Mouse (Mus musculus): ENCODE data around the gene Nectin2. TPM values are rescaled to one million over a fixed set of nuclear protein-coding genes. Genes with fewer than 3 reads are reported as not detected.
A peak's percentile ranks its signal among the peaks of the same experiment; 100 is the strongest.

The Nectin2 gene
- total RNA-seq, 2 experiments from 2014 or later, result 6.0 to 12.3 TPM

DNA sequence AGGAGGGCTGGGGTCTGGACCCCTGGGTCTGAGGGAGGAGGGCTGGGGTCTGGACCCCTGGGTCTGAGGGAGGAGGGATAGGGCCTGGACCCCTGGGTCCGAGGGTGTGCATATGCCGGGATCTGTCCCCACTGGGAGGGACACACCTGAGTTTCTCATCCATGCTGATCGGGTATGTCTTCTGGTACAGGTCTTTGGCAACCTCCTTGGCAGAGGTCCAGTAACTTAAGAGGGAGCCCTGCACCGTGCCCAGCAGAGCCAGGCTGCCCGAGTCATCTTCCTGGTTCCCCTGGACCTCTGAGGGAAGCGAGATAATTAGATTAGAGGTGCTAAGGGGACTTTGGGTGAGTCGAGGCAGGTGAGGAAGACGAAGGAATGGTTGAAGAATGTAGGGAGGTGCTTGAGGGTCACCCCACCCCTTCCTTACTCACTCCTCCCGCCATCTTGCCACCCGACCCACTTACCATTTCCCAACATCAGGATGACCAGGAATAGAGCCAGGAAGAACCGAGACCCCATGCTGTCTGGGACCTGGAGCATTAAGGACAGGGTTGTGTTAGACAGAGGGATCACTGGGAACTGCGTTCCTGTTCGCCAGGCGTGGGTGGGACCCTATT is 77.1 kb downstream of the Nectin2 start:
- ATAC-seq (replicated peaks; ENCODE audit: low FRiP score, low TSS enrichment, poor library complexity, severe bottlenecking), result no peak

DNA sequence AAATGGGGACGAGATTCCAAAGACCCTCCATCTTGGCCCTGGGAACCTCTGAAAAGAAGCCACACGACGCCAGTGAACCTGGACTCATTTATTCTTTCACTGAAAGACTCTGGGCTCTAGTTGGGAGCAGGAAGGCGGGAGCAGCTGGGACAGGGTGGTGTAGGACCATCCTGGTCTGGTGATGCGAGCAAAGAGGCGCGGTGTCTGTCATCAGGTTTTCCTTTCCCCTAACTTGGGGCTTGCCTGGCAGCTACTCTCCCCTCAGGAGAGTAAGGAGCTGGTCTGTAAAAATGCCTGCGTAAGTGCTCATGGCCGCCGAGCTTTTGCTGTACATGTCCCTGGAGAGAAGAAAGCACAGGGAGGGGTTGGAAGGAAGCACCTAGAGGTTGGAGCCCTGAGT is 78.8 kb downstream of the Nectin2 start:
- ATAC-seq (replicated peaks; ENCODE audit: low FRiP score, low TSS enrichment, poor library complexity, severe bottlenecking), result no peak

DNA sequence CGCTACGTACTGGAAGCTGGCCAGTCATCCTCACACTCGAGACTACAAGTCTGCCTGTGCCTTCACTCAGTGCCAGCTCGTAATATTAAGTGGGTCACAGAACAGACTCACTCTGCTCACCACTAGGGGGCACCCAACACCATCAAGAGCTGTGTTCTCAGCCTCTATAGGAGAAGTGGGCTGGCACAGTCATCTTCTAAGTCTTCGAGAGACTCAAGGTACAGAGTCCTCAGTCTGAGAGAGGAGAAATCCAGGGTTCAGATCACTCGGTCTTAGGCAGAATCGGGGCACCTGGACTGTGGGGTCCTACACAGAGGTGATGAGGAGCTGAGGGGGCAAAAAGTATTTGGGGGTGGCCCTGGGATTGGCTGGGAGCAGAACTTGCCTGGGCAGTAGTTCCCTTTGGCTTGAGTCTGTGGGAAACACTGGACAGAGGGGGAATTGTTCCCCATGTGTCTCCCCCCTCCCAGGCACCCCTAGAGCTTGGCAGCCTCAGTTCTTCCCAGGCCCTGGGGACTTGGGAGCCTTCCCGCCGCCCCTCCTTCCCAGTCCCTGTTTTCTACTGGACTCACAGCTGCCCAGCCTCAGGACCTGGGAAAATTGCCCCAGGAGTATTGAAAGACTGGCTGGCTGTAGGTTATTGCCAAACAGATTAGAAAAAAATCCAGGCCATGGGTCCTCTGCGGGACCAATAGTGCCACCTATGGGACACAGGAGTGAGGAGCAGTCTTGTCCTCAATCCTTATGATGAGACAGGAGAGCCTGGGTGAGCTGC is 81.1 kb downstream of the Nectin2 start:
- peak; percentile 75 for ATAC-seq (replicated peaks; ENCODE audit: low FRiP score, low TSS enrichment, poor library complexity, severe bottlenecking)

DNA sequence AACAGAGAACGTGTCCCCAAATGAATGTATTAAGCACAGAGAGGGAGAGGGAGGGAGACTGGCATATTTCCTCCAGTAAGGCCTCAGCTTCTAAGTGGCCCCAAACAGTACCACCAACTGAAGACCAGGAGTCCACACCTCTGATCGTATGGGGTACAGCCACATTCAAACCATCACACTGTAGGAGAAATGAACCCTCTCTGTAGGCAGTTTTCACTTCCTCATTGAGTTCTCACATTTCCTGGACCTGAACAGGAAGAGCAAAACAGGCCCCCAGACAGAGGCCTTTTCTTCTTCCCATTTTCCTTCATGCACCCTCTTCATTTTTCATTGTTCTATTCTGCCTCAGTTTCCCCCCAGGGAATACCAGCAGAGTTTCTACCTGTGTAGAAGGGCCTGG is 82.8 kb downstream of the Nectin2 start:
- no peak for ATAC-seq (replicated peaks; ENCODE audit: low FRiP score, low TSS enrichment, poor library complexity, severe bottlenecking)

DNA sequence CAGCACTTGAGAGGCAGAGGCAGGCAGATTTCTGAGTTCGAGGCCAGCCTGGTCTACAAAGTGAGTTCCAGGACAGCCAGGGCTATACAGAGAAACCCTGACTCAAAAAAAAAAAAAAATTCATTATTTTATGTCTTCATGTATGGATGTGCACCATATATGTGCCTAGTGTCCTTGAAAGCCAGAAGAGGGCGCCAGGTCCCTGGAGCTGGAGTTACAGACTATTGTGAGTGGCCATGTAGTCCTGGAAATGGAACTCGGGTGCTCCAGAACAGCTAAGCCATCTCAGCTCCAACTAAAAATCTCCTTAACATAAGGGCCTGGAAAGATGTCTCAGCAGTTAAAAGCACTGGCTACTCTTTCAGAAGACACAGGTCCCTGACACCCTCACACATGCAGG is 83.5 kb downstream of the Nectin2 start:
- ATAC-seq (replicated peaks; ENCODE audit: low FRiP score, low TSS enrichment, poor library complexity, severe bottlenecking), result no peak

Other genes with a start within 250 kb of the Nectin2 start
- 3.4 and 3.6 TPM in 2 replicates for gene Bloc1s3, start 242.1 kb downstream of the Nectin2 start, total RNA-seq (2014; fragmentation: Nextera tagmentation)
- gene Bloc1s3, start 242.1 kb downstream of the Nectin2 start, total RNA-seq (2017), result 3.6 and 4.7 TPM in 2 replicates
- 89.3 and 96.3 TPM in 2 replicates for gene Trappc6a, start 242.1 kb downstream of the Nectin2 start, total RNA-seq (2014; fragmentation: Nextera tagmentation)
- gene Trappc6a, start 242.1 kb downstream of the Nectin2 start, total RNA-seq (2017), result 22.6 and 23.6 TPM in 2 replicates
- 0.20 TPM in 1 of 2 replicates, not detected in the other for gene Nkpd1, start 232.6 kb downstream of the Nectin2 start, total RNA-seq (2014; fragmentation: Nextera tagmentation)
- not detected in 2 replicates for gene Nkpd1, start 232.6 kb downstream of the Nectin2 start, total RNA-seq (2017)
- gene Ppp1r37, start 187.4 kb downstream of the Nectin2 start, total RNA-seq (2014; fragmentation: Nextera tagmentation), result 27.7 and 37.2 TPM in 2 replicates
- gene Ppp1r37, start 187.4 kb downstream of the Nectin2 start, total RNA-seq (2017), result 14.6 and 14.7 TPM in 2 replicates
- 0.47 and 4.2 TPM in 2 replicates for gene Zfp296, start 173.2 kb downstream of the Nectin2 start, total RNA-seq (2014; fragmentation: Nextera tagmentation)
- gene Zfp296, start 173.2 kb downstream of the Nectin2 start, total RNA-seq (2017), result 3.2 and 3.9 TPM in 2 replicates
- gene Gemin7, start 172.9 kb downstream of the Nectin2 start, total RNA-seq (2014; fragmentation: Nextera tagmentation), result 60.3 and 70.0 TPM in 2 replicates
- gene Gemin7, start 172.9 kb downstream of the Nectin2 start, total RNA-seq (2017), result 24.1 and 25.1 TPM in 2 replicates
- 44.9 and 53.1 TPM in 2 replicates for gene Clasrp, start 146.0 kb downstream of the Nectin2 start, total RNA-seq (2014; fragmentation: Nextera tagmentation)
- 33.9 and 48.3 TPM in 2 replicates for gene Clasrp, start 146.0 kb downstream of the Nectin2 start, total RNA-seq (2017)
- gene Relb, start 121.0 kb downstream of the Nectin2 start, total RNA-seq (2014; fragmentation: Nextera tagmentation), result 3.8 TPM in 1 of 2 replicates, not detected in the other
- gene Relb, start 121.0 kb downstream of the Nectin2 start, total RNA-seq (2017), result 0.47 and 0.69 TPM in 2 replicates
- 45.9 and 70.1 TPM in 2 replicates for gene Clptm1, start 85.5 kb downstream of the Nectin2 start, total RNA-seq (2014; fragmentation: Nextera tagmentation)
- gene Clptm1, start 85.5 kb downstream of the Nectin2 start, total RNA-seq (2017), result 31.1 and 37.3 TPM in 2 replicates
- gene Apoc2, start 72.5 kb downstream of the Nectin2 start, total RNA-seq (2014; fragmentation: Nextera tagmentation), result not detected in 2 replicates
- not detected in 2 replicates for gene Apoc2, start 72.5 kb downstream of the Nectin2 start, total RNA-seq (2017)
- not detected in 2 replicates for gene Gm44805, start 69.1 kb downstream of the Nectin2 start, total RNA-seq (2014; fragmentation: Nextera tagmentation)
- not detected in 2 replicates for gene Gm44805, start 69.1 kb downstream of the Nectin2 start, total RNA-seq (2017)
- not detected in 2 replicates for gene Apoc4, start 69.0 kb downstream of the Nectin2 start, total RNA-seq (2014; fragmentation: Nextera tagmentation)
- gene Apoc4, start 69.0 kb downstream of the Nectin2 start, total RNA-seq (2017), result not detected in 2 replicates
- gene Apoc1, start 57.8 kb downstream of the Nectin2 start, total RNA-seq (2014; fragmentation: Nextera tagmentation), result 2.3 and 3.6 TPM in 2 replicates
- 15.4 TPM in 1 of 2 replicates, not detected in the other for gene Apoc1, start 57.8 kb downstream of the Nectin2 start, total RNA-seq (2017)
- gene Apoe, start 51.3 kb downstream of the Nectin2 start, total RNA-seq (2014; fragmentation: Nextera tagmentation), result 113 and 140 TPM in 2 replicates
- gene Apoe, start 51.3 kb downstream of the Nectin2 start, total RNA-seq (2017), result 556 and 867 TPM in 2 replicates
- 111 and 140 TPM in 2 replicates for gene Tomm40, start 35.0 kb downstream of the Nectin2 start, total RNA-seq (2014; fragmentation: Nextera tagmentation)
- 44.6 and 64.9 TPM in 2 replicates for gene Tomm40, start 35.0 kb downstream of the Nectin2 start, total RNA-seq (2017)
- gene Bcam, start 20.5 kb upstream of the Nectin2 start, total RNA-seq (2014; fragmentation: Nextera tagmentation), result 5.3 TPM in 1 of 2 replicates, not detected in the other
- gene Bcam, start 20.5 kb upstream of the Nectin2 start, total RNA-seq (2017), result 0.08 TPM in 1 of 2 replicates, not detected in the other
- not detected in 2 replicates for gene Cblc, start 46.3 kb upstream of the Nectin2 start, total RNA-seq (2014; fragmentation: Nextera tagmentation)
- gene Cblc, start 46.3 kb upstream of the Nectin2 start, total RNA-seq (2017), result not detected in 2 replicates
- 3.3 TPM in 1 of 2 replicates, not detected in the other for gene Bcl3, start 72.3 kb upstream of the Nectin2 start, total RNA-seq (2014; fragmentation: Nextera tagmentation)
- 0.34 TPM in 1 of 2 replicates, not detected in the other for gene Bcl3, start 72.3 kb upstream of the Nectin2 start, total RNA-seq (2017)
- gene Gm19345, start 101.5 kb upstream of the Nectin2 start, total RNA-seq (2014; fragmentation: Nextera tagmentation), result not detected in 2 replicates
- not detected in 2 replicates for gene Gm19345, start 101.5 kb upstream of the Nectin2 start, total RNA-seq (2017)
- not detected in 2 replicates for gene Ceacam16, start 110.8 kb upstream of the Nectin2 start, total RNA-seq (2014; fragmentation: Nextera tagmentation)
- not detected in 2 replicates for gene Ceacam16, start 110.8 kb upstream of the Nectin2 start, total RNA-seq (2017)
- not detected in 2 replicates for gene Ceacam19, start 137.5 kb upstream of the Nectin2 start, total RNA-seq (2014; fragmentation: Nextera tagmentation)
- gene Ceacam19, start 137.5 kb upstream of the Nectin2 start, total RNA-seq (2017), result not detected in 2 replicates
- 1.3 and 6.4 TPM in 2 replicates for gene Pvr, start 170.7 kb upstream of the Nectin2 start, total RNA-seq (2014; fragmentation: Nextera tagmentation)
- gene Pvr, start 170.7 kb upstream of the Nectin2 start, total RNA-seq (2017), result 0.85 and 0.91 TPM in 2 replicates
- not detected in 2 replicates for gene Igsf23, start 200.3 kb upstream of the Nectin2 start, total RNA-seq (2014; fragmentation: Nextera tagmentation)
- gene Igsf23, start 200.3 kb upstream of the Nectin2 start, total RNA-seq (2017), result 0.50 TPM in 1 of 2 replicates, not detected in the other
- gene Ceacam20, start 214.9 kb upstream of the Nectin2 start, total RNA-seq (2014; fragmentation: Nextera tagmentation), result not detected in 2 replicates
- gene Ceacam20, start 214.9 kb upstream of the Nectin2 start, total RNA-seq (2017), result not detected in 2 replicates
- gene Nlrp9b, start 241.0 kb upstream of the Nectin2 start, total RNA-seq (2014; fragmentation: Nextera tagmentation), result not detected in 2 replicates
- gene Nlrp9b, start 241.0 kb upstream of the Nectin2 start, total RNA-seq (2017), result not detected in 2 replicates